Mouse (Mus musculus): ENCODE results near the gene Nfix. TPM values are rescaled to one million over a fixed set of nuclear protein-coding genes. Genes with fewer than 3 reads are reported as not detected.
"Not testable (repeated sequence)": the region's sequence is repeated elsewhere in the genome, so short reads cannot be mapped to it uniquely, and the experiment has no call there.

Gene Nfix
- polyA plus RNA-seq, 1 experiment, result 82.8 TPM

GRCm38 (mm10) chr8:84832759-84833742 is 32.9 kb upstream of the Nfix start:
- H3K4me1 ChIP-seq (ENCODE audit: control insufficient read depth, insufficient read depth, low read length), result no peaks in the 10 kb centered on the region; the same call in 1 of the 2 replicates
- peak overlapping the region; percentile 99 for H3K4me3 ChIP-seq (ENCODE audit: insufficient read depth, low read length)
- H3K27ac ChIP-seq (ENCODE audit: insufficient read depth, low read length), result peak overlapping the region; percentile 80
- TF ChIP-seq CTCF (IDR thresholded peaks at IDR 0.05; ENCODE audit: extremely low read depth, insufficient read depth, low read length) (0 out of 2 replicates have a peak, but pooled peaks have one; percentile 2), POLR2A (IDR thresholded peaks at IDR 0.05; ENCODE audit: extremely low read depth, insufficient read depth, low read length) (no peak)

GRCm38 (mm10) chr8:84832034-84832717 is 32.0 kb upstream of the Nfix start:
- TF ChIP-seq POLR2A (IDR thresholded peaks at IDR 0.05; ENCODE audit: extremely low read depth, insufficient read depth, low read length) (peak; percentile 70), CTCF (IDR thresholded peaks at IDR 0.05; ENCODE audit: extremely low read depth, insufficient read depth, low read length) (no peak)
- H3K4me3 ChIP-seq (ENCODE audit: insufficient read depth, low read length), result peak overlapping the region; percentile 99
- H3K27ac ChIP-seq (ENCODE audit: insufficient read depth, low read length), result peak overlapping the region; percentile 80
- H3K4me1 ChIP-seq (ENCODE audit: control insufficient read depth, insufficient read depth, low read length), result no peaks in the 10 kb centered on the region; the same call in 1 of the 2 replicates

GRCm38 (mm10) chr8:84831490-84831889 is 31.3 kb upstream of the Nfix start, which contains the start of gene Gadd45gip1:
TSS of gene Gadd45gip1 (plus strand) at chr8:84831522.
- Histone ChIP-seq H3K27ac (ENCODE audit: insufficient read depth, low read length) (peak within 1 kb of the TSS; percentile 80), H3K4me1 (ENCODE audit: control insufficient read depth, insufficient read depth, low read length) (no peaks in the 10 kb centered on the region; the same call in 1 of the 2 replicates), H3K4me3 (ENCODE audit: insufficient read depth, low read length) (peak within 1 kb of the TSS; percentile 99)
- TF ChIP-seq CTCF (IDR thresholded peaks at IDR 0.05; ENCODE audit: extremely low read depth, insufficient read depth, low read length) (no peak), POLR2A (IDR thresholded peaks at IDR 0.05; ENCODE audit: extremely low read depth, insufficient read depth, low read length) (no peak)

DNA sequence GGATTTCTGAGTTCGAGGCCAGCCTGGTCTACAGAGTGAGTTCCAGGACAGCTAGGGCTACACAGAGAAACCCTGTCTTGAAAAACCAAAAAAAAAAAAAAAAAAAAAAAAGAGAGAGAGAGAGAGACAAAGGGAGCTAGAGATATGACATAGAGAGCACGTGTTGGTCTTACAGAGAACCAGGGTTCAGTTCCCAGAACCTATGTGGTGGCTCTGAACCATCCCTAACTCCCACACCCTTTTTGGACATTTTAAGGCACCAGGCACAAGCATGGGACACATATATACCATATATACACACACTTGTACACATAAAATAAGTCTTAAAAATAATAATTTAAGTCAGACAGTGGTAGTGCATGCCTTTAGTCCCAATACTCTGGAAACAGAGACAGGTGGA is 26.4 kb upstream of the Nfix start:
- H3K27ac ChIP-seq (ENCODE audit: insufficient read depth, low read length); H3K4me1 ChIP-seq (ENCODE audit: control insufficient read depth, insufficient read depth, low read length); H3K4me3 ChIP-seq (ENCODE audit: insufficient read depth, low read length): not testable (repeated sequence)

GRCm38 (mm10) chr8:84825636-84826035 is 25.5 kb upstream of the Nfix start:
- no peak overlapping the region for H3K27ac ChIP-seq (ENCODE audit: insufficient read depth, low read length)
- TF ChIP-seq POLR2A (IDR thresholded peaks at IDR 0.05; ENCODE audit: extremely low read depth, insufficient read depth, low read length) (no peak), CTCF (IDR thresholded peaks at IDR 0.05; ENCODE audit: extremely low read depth, insufficient read depth, low read length) (no peak)
- H3K4me3 ChIP-seq (ENCODE audit: insufficient read depth, low read length), result no peak overlapping the region

DNA sequence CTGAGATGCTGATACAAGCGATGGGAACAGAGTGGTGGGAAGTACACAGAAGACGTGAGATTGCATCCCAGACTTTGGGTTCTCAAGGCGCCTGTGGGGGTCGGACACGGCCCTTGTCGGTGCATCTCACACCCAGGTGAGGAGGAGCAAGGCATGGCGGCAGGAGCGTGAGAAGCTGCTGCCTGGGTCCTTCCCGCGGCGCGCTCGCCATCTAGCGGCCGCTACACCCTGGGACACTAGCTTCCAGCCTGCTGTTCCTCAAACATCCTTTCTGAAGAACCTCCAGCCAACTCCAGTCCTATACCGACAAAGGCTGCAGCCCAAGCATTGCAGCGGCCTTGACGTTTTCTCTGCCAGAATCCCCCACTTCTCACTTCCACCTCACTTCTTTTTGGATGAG is 23.5 kb upstream of the Nfix start:
- Histone ChIP-seq H3K4me3 (ENCODE audit: insufficient read depth, low read length) (peak overlapping the region; percentile 12; the same call in 1 of the 2 replicates), H3K27ac (ENCODE audit: insufficient read depth, low read length) (no peak overlapping the region), H3K4me1 (ENCODE audit: control insufficient read depth, insufficient read depth, low read length) (no peaks in the 10 kb centered on the region)
- TF ChIP-seq POLR2A (IDR thresholded peaks at IDR 0.05; ENCODE audit: extremely low read depth, insufficient read depth, low read length) (no peak), CTCF (IDR thresholded peaks at IDR 0.05; ENCODE audit: extremely low read depth, insufficient read depth, low read length) (peak; percentile 71)

More at GRCm38 (mm10) chr8:84825636-84826035, 25.5 kb upstream of the Nfix start:
- no peaks in the 10 kb centered on the region for H3K4me1 ChIP-seq (ENCODE audit: control insufficient read depth, insufficient read depth, low read length)

DNA sequence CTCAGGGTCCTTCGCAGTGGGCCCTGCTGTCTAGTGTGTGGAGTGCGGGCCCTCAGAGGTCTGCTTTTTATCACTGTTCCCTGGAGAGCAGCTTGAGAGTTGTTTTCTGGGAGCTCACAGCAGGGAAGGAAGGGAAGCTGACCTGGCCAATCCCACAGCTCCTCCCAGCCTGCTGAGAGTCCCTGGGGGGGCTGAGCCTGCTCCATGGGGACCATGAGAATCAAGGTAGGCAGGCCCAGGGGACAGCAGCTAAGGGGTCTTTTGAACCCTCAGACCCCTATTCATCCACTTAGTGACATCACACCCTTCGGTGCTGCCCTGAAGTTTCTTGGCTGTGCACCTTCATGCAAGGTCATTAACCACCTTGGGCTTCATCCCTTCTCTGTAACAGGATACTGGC is 22.6 kb upstream of the Nfix start, which contains the start of gene Dand5:
TSS of gene Dand5 (minus strand) at position 101 of the 400 bp plus-strand sequence.
- H3K27ac ChIP-seq (ENCODE audit: insufficient read depth, low read length), result no peak within 1 kb of the TSS
- H3K4me3 ChIP-seq (ENCODE audit: insufficient read depth, low read length), result peak within 1 kb of the TSS; percentile 12; the same call in 1 of the 2 replicates
- TF ChIP-seq POLR2A (IDR thresholded peaks at IDR 0.05; ENCODE audit: extremely low read depth, insufficient read depth, low read length) (no peak), CTCF (IDR thresholded peaks at IDR 0.05; ENCODE audit: extremely low read depth, insufficient read depth, low read length) (no peak)
- H3K4me1 ChIP-seq (ENCODE audit: control insufficient read depth, insufficient read depth, low read length), result no peaks in the 10 kb centered on the region

DNA sequence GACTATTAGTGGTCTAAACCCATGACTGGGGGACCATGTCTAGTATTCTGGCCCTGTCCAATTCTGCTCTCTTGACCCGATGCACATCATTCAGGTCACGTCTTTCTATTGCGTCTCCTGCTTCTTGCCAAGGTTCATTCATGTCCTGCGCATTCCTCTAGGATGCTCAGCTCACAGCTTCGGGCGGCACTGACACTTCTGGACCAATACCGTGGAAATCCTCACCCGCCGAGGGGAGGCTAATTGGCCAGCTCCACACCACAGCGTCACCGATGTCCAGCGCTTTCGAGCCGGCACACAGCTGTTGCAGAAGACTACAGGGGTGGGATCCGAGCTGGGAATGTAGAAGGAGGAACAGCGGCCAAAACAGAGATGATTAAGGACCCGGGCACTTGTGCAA is 16.0 kb upstream of the Nfix start:
- Histone ChIP-seq H3K27ac (ENCODE audit: insufficient read depth, low read length) (no peak overlapping the region), H3K4me3 (ENCODE audit: insufficient read depth, low read length) (no peak overlapping the region), H3K4me1 (ENCODE audit: control insufficient read depth, insufficient read depth, low read length) (no peaks in the 10 kb centered on the region)
- TF ChIP-seq POLR2A (IDR thresholded peaks at IDR 0.05; ENCODE audit: extremely low read depth, insufficient read depth, low read length), result no peak
- TF ChIP-seq CTCF (IDR thresholded peaks at IDR 0.05; ENCODE audit: extremely low read depth, insufficient read depth, low read length), result no peak

- no peak overlapping the region for H3K4me3 ChIP-seq (ENCODE audit: insufficient read depth, low read length)
- no peaks in the 10 kb centered on the region for H3K4me1 ChIP-seq (ENCODE audit: control insufficient read depth, insufficient read depth, low read length)
- TF ChIP-seq POLR2A (IDR thresholded peaks at IDR 0.05; ENCODE audit: extremely low read depth, insufficient read depth, low read length) (no peak), CTCF (IDR thresholded peaks at IDR 0.05; ENCODE audit: extremely low read depth, insufficient read depth, low read length) (peak; percentile 93)
- no peak overlapping the region for H3K27ac ChIP-seq (ENCODE audit: insufficient read depth, low read length)
Observed at GRCm38 (mm10) chr8:84815547-84815946, 15.4 kb upstream of the Nfix start.

All from cortical plate, adult 2 months (tissue).